Mouse (Mus musculus): Measurements from ENCODE around the gene Vopp1. TPM values are rescaled to one million over a fixed set of nuclear protein-coding genes. Genes with fewer than 3 reads are reported as not detected.
"Not testable (repeated sequence)": the region's sequence is repeated elsewhere in the genome, so short reads cannot be mapped to it uniquely, and the experiment has no call there.

The Vopp1 gene
- polyA plus RNA-seq, 1 experiment from 2014 or later = 46.5 TPM

GRCm38 (mm10) chr6:57805218-57806069, 19.5 kb downstream of the Vopp1 start:
- Histone ChIP-seq H3K4me1 (no peaks in the 10 kb centered on the region), H3K4me3 (no peak overlapping the region), H3K27ac (no peak overlapping the region), H3K9ac (no peak overlapping the region), H3K27me3 (no peaks in the 10 kb centered on the region), H3K9me3 (no peaks in the 10 kb centered on the region), H3K36me3 (peaks cover 10% of the 10 kb centered on the region; the same call in 1 of the 2 replicates), H3K4me2 (no peak overlapping the region)
- 85% methylated on average over 5 of the region's 5 CpGs for WGBS
- ATAC-seq (ENCODE audit: insufficient number of reproducible peaks, low FRiP score, low TSS enrichment, low read depth) = no peak

DNA sequence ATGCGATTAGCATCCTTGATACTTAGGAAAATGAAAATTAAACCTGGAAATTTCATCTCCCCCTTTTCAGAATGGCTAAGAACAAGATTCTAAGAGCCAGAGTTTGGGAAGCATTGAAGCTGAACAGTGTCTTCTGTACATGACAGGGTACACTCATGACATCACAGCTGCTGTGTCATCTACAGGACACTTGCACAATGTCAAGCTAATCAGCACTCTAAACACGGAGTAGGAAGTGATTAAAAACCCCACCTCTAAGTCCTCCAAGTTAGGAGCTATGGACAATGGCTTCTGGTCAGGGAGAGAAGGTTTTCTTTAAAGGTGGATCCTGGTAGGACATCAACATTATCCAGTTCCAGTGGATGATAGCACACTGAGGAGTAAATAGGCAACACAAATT, 21.8 kb downstream of the Vopp1 start:
- 80% methylated on average over 2 of the region's 2 CpGs for WGBS
- H3K4me2 ChIP-seq = no peak overlapping the region
- H3K36me3 ChIP-seq = 0 out of 2 replicates have a peak, but pooled peaks cover 6% of the 10 kb centered on the region
- no peak for ATAC-seq (ENCODE audit: insufficient number of reproducible peaks, low FRiP score, low TSS enrichment, low read depth)
- no peaks in the 10 kb centered on the region for H3K4me1 ChIP-seq
- H3K9me3 ChIP-seq = no peaks in the 10 kb centered on the region
- H3K9ac ChIP-seq = no peak overlapping the region
- no peak overlapping the region for H3K4me3 ChIP-seq
- H3K27me3 ChIP-seq = no peaks in the 10 kb centered on the region
- H3K27ac ChIP-seq = no peak overlapping the region

DNA sequence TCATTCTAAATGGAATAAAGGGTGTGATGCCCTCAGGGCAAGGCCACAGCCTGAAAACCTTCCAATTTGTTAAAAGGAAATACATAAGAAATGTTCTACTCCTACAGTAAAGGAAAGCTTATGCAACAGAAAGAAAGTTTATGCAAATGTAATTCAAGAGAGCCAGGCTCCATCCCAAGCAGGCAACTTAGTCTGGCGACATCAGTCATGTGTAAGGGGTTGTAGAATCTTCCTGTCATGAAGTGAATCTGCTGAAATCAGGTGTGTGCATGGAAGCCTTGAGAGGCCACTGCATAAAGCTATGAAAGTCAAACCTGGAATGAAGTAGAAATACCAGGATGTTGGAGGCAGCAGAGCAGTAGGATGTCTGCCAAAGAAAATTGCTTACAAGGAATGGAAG, 26.0 kb downstream of the Vopp1 start:
- Histone ChIP-seq H3K4me3 (no peak overlapping the region), H3K4me1 (no peaks in the 10 kb centered on the region), H3K9ac (no peak overlapping the region), H3K27me3 (no peaks in the 10 kb centered on the region), H3K4me2 (no peak overlapping the region), H3K9me3 (no peaks in the 10 kb centered on the region), H3K27ac (no peak overlapping the region), H3K36me3 (no peaks in the 10 kb centered on the region)
- WGBS = 82% methylated on average over 1 of the region's 1 CpGs
- ATAC-seq (ENCODE audit: insufficient number of reproducible peaks, low FRiP score, low TSS enrichment, low read depth) = no peak

DNA sequence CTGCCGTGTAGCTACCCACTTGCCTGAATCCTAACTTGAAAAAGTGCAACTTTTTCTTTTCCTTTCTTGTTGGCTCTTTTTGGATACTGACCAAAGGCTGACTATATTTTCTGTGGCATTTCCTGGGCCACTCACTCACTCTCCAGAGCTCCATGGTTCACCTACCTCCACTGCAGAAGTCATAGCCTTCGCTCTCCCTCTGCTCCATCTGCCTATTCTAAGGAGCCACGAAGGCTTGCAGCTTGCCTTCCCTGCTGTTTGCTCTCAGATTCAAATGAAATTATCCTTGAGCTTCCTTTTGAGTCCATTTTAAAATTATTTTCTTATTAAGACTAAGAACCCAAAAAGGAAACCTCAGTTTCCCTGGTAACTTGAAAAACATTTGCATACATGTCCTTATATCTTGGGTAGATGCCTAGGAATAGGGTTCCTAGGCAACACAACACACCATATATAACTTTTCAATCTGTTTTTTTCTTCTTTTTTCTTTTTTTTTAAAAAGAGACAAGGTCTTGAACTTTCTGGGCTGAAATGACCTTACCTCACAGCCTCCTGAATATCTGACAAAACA, 28.0 kb downstream of the Vopp1 start:
- no peaks in the 10 kb centered on the region for H3K27me3 ChIP-seq
- no peak overlapping the region for H3K9ac ChIP-seq
- no peaks in the 10 kb centered on the region for H3K4me1 ChIP-seq
- H3K36me3 ChIP-seq = no peaks in the 10 kb centered on the region
- WGBS = 85% methylated on average over 3 of the region's 3 CpGs
- ATAC-seq (ENCODE audit: insufficient number of reproducible peaks, low FRiP score, low TSS enrichment, low read depth) = no peak
- no peak overlapping the region for H3K4me2 ChIP-seq
- no peak overlapping the region for H3K27ac ChIP-seq
- no peak overlapping the region for H3K4me3 ChIP-seq
- no peaks in the 10 kb centered on the region for H3K9me3 ChIP-seq

DNA sequence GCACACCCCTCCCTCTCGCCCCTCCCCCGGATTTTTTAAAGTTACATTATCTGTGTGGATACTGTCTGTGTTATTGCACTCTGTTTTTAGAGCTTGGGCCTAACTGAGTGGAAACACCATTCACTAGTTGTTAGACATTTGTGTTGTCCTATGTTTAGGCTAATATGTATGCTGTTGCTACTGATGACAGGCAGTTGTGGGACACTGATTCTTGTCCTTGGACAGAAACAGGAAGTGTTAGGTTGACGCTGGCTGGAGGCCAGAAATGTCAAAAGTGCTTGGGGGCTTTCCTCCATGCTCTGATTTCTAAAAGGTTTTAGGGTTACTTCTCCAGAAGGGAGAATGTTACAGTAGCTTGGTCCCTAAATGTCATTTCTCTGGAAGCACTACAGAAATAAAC, 29.1 kb downstream of the Vopp1 start:
- no peaks in the 10 kb centered on the region for H3K9me3 ChIP-seq
- H3K4me3 ChIP-seq = no peak overlapping the region
- 79% methylated on average over 3 of the region's 3 CpGs for WGBS
- H3K4me2 ChIP-seq = no peak overlapping the region
- no peak overlapping the region for H3K9ac ChIP-seq
- H3K27me3 ChIP-seq = no peaks in the 10 kb centered on the region
- H3K27ac ChIP-seq = no peak overlapping the region
- no peak for ATAC-seq (ENCODE audit: insufficient number of reproducible peaks, low FRiP score, low TSS enrichment, low read depth)
- H3K4me1 ChIP-seq = no peaks in the 10 kb centered on the region
- H3K36me3 ChIP-seq = no peaks in the 10 kb centered on the region

DNA sequence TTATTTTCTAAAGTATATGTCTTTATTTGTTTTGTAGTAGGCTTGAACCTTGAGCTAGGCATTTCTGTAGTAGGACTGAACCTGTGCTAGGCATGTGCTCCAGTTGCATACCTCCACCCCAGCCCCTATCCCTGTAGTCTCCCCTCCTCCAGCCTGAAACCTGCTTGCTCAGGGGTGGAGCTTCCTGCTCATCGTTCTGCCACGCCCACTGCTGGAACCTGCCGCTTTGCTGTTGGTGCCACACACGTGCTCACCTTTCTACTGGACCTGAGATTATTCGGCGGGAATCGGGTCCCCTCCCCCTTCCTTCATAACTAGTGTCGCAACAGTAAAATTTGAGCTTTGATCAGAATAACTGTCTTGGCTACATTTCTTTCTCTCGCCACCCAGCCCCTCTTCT, 32.1 kb downstream of the Vopp1 start:
- not testable (repeated sequence) for ATAC-seq (ENCODE audit: insufficient number of reproducible peaks, low FRiP score, low TSS enrichment, low read depth); H3K9ac ChIP-seq; H3K27ac ChIP-seq; H3K27me3 ChIP-seq; H3K36me3 ChIP-seq; H3K4me2 ChIP-seq; H3K4me1 ChIP-seq; H3K4me3 ChIP-seq; H3K9me3 ChIP-seq
- WGBS = 75% methylated on average over 9 of the region's 9 CpGs

DNA sequence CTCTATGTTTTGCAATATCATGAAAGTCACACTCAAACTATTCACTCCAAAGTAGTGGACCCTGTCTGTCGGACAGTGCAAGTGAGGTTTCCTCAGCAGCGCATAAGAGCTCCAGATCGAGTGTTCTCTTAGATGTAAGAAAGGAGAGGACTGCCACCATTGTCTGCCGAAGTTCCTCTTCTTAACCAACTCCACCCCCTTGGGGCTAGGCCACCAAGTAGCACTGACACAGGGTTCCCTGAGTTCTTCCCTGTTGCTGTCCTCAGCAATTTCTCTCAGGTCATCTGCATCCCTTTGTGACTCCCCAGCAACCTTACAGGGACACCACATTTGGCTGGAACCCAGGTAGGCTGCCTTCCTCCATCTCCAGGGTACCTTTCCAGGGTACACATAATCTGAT, 34.4 kb downstream of the Vopp1 start:
- Histone ChIP-seq H3K4me2 (no peak overlapping the region), H3K9ac (no peak overlapping the region), H3K36me3 (peaks cover 4% of the 10 kb centered on the region; the same call in 1 of the 2 replicates), H3K27me3 (no peaks in the 10 kb centered on the region), H3K9me3 (no peaks in the 10 kb centered on the region), H3K4me1 (no peaks in the 10 kb centered on the region), H3K4me3 (no peak overlapping the region), H3K27ac (no peak overlapping the region)
- no peak for ATAC-seq (ENCODE audit: insufficient number of reproducible peaks, low FRiP score, low TSS enrichment, low read depth)
- 89% methylated on average over 4 of the region's 4 CpGs for WGBS

- Histone ChIP-seq H3K27ac (no peak overlapping the region), H3K9ac (no peak overlapping the region), H3K9me3 (no peaks in the 10 kb centered on the region), H3K4me2 (no peak overlapping the region), H3K4me1 (no peaks in the 10 kb centered on the region), H3K36me3 (peaks cover 9% of the 10 kb centered on the region; the same call in 1 of the 2 replicates), H3K27me3 (no peaks in the 10 kb centered on the region), H3K4me3 (no peak overlapping the region)
- 94% methylated on average over 6 of the region's 6 CpGs for WGBS
- ATAC-seq (ENCODE audit: insufficient number of reproducible peaks, low FRiP score, low TSS enrichment, low read depth) = no peak
Observed at GRCm38 (mm10) chr6:57787376-57787775, 37.6 kb downstream of the Vopp1 start.

- Histone ChIP-seq H3K27me3 (no peaks in the 10 kb centered on the region), H3K27ac (no peak overlapping the region), H3K4me3 (no peak overlapping the region), H3K4me1 (no peaks in the 10 kb centered on the region), H3K9ac (no peak overlapping the region), H3K9me3 (no peaks in the 10 kb centered on the region), H3K4me2 (no peak overlapping the region), H3K36me3 (0 out of 2 replicates have a peak, but pooled peaks cover 5% of the 10 kb centered on the region)
- no peak for ATAC-seq (ENCODE audit: insufficient number of reproducible peaks, low FRiP score, low TSS enrichment, low read depth)
- 90% methylated on average over 1 of the region's 1 CpGs for WGBS
Observed at GRCm38 (mm10) chr6:57784251-57784650, 40.7 kb downstream of the Vopp1 start.

DNA sequence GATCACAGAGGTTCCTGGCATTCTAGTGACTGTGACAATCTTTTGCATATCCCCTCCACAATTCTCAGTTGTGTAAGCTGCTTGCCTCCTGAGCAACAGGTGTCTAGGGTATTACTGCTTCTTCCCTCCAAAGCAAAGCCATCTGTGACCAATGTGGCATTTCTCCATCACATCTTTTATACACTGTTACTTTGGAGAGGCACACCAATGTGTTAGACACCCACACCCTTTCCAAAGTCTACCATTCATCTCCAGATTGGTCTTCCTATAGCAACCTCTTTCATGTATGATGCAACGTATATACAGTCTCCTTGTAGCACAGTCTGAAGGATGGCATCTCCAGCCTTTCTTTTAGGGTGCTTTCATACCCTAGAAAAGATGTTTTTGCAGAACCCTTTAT, 42.3 kb downstream of the Vopp1 start:
- Histone ChIP-seq H3K4me2 (no peak overlapping the region), H3K4me1 (no peaks in the 10 kb centered on the region), H3K27ac (no peak overlapping the region), H3K27me3 (no peaks in the 10 kb centered on the region), H3K36me3 (0 out of 2 replicates have a peak, but pooled peaks cover 5% of the 10 kb centered on the region), H3K9ac (no peak overlapping the region), H3K9me3 (no peaks in the 10 kb centered on the region), H3K4me3 (no peak overlapping the region)
- no peak for ATAC-seq (ENCODE audit: insufficient number of reproducible peaks, low FRiP score, low TSS enrichment, low read depth)
- WGBS = 84% methylated on average over 1 of the region's 1 CpGs

DNA sequence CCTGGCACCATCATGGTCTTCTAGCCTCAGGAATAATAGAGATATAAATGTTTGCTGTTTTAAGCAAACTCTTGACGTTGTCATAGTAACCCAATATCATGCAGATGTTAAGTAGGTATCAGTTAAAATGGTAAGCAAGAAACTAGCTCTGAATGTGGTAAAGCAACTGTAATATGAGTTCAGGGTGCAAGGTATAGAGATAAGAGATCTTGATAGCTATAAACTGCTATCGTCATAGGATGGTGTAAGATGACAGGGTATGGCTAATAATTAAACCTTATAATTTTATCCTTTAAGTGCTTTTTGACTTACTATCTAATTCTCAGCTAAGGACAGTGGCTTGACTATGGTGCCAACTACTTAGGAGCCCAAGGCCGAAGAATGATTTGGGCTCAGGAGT, 44.6 kb downstream of the Vopp1 start:
- 86% methylated on average over 3 of the region's 3 CpGs for WGBS
- Histone ChIP-seq H3K9me3 (no peaks in the 10 kb centered on the region), H3K36me3 (0 out of 2 replicates have a peak, but pooled peaks cover 5% of the 10 kb centered on the region), H3K9ac (no peak overlapping the region), H3K4me2 (no peak overlapping the region), H3K4me3 (no peak overlapping the region), H3K27ac (no peak overlapping the region), H3K4me1 (no peaks in the 10 kb centered on the region), H3K27me3 (no peaks in the 10 kb centered on the region)
- no peak for ATAC-seq (ENCODE audit: insufficient number of reproducible peaks, low FRiP score, low TSS enrichment, low read depth)

DNA sequence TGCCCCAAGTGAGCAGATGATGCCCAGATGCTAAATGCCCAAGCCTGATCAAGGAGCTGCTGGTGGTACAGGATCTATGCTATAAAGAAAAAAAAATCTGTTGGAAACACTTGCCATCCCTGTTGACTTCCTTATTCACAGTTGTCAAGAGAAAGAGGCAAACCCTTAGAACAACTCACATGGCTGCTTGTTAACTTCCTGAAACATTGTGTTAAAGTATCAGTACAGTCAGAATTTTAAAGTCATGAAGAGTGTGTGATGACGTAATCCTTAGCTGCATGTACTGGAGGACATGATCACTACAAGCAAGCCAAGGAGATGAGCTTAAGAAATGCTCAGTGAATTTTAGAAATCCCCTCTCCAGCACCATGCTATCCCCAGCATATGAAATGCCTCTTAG, 51.2 kb downstream of the Vopp1 start:
- no peak for ATAC-seq (ENCODE audit: insufficient number of reproducible peaks, low FRiP score, low TSS enrichment, low read depth)
- Histone ChIP-seq H3K36me3 (peaks cover 15% of the 10 kb centered on the region; the same call in 1 of the 2 replicates), H3K4me3 (no peak overlapping the region), H3K4me2 (no peak overlapping the region), H3K9ac (no peak overlapping the region), H3K4me1 (no peaks in the 10 kb centered on the region), H3K27ac (no peak overlapping the region), H3K27me3 (no peaks in the 10 kb centered on the region), H3K9me3 (no peaks in the 10 kb centered on the region)
- 89% methylated on average over 1 of the region's 1 CpGs for WGBS

Data from limb, embryonic 15.5 days (tissue).